Mouse (Mus musculus): ENCODE measurements at regions not wholly inside any gene's neighbourhood (a gene's known extent, or its start where the extent isn't known, plus 50 kb on each side); places are given as distances from the start of the nearest gene placed in this dataset.

DNA sequence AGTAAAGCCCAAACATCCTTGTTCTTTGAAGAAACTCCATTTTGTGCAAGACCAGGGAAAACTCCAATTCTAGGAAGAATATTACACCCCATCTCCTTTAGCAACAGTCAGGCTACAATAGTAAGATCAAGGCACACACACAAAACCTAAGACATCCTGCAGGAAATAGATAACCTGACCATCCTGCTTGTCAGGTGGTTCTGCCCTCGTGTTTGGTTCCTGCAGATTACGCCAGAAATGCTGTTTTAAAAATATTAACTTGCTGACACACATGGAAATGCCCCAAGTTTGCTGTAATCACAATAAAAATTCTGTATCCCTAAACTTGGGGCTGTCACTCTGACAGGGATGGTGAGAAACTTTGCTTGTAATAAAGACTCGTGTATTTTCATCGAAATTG lies 251.6 kb downstream of the Kcnj3 start:
- WGBS = 89% methylated on average over 4 of the region's 4 CpGs
- no peak overlapping the region for H3K4me3 ChIP-seq (ENCODE audit: low read depth, low read length)

DNA sequence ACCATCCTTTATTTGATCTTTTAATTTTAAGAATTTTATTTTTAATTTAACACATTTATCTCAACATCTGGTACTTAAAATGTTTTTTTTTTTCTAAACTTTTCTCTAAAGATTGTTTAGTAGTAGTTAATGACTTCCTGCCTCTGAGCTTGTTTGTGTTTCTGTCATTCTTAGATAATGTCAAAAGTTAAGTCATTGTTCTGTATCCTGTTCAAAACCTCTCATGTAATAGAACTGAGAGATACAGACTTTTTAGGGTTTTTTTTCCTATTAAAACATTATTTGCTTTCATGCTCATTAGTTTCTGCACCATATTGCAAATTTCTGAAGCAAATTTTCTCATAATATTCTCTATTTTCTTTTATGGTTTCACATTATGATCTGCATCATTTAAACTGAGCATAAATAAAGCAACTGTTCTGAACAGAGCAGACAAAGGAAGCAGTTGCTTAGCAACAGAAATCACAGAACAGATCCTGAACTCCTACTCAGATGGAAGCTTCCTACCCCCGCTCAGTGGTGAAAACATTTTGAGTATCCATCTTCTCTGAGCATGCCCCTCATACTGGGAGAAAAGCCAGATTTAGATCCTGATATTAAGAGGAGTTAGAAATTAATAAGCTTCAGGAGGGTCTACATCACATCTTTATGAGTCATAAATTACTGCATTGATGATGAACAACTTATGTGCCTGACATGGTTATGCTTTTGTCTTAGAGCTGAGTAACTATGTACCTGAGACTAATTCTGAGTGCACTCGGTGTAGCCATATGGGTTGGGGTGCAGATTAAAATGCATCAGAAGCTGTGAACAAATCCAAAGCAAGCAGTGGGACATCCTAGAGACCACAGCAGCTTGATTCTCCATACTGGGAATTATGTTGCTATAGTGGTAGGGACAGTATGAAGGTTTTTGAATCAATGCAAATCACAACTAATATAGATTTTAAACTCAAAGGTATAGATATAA lies 257.4 kb downstream of the Kcnj3 start:
- TF ChIP-seq CTCF (IDR thresholded peaks at IDR 0.05; ENCODE audit: low read depth) = no peak
- DNase-seq (peak; percentile 84), ATAC-seq (peak; percentile 99)
- Histone ChIP-seq H3K27ac (ENCODE audit: low read depth, low read length) (peak overlapping the region; percentile 52), H3K9me3 (ENCODE audit: low read length) (no peaks in the 10 kb centered on the region), H3K9ac (no peak overlapping the region), H3K4me1 (ENCODE audit: insufficient read depth) (peaks cover 6% of the 10 kb centered on the region), H3K4me2 (ENCODE audit: low read depth) (0 out of 2 replicates have a peak overlapping the region, but pooled peaks have one; percentile 21), H3K36me3 (ENCODE audit: insufficient read depth) (no peaks in the 10 kb centered on the region), H3K27me3 (ENCODE audit: insufficient read depth, low read length) (no peaks in the 10 kb centered on the region), H3K4me3 (ENCODE audit: low read depth, low read length) (no peak overlapping the region)
- 29% methylated on average over 2 of the region's 2 CpGs for WGBS

More for the DNA sequence above, 251.6 kb downstream of the Kcnj3 start:
- H3K9me3 ChIP-seq (ENCODE audit: low read length) = no peaks in the 10 kb centered on the region
- no peak overlapping the region for H3K9ac ChIP-seq
- H3K4me2 ChIP-seq (ENCODE audit: low read depth) = no peak overlapping the region
- H3K27me3 ChIP-seq (ENCODE audit: insufficient read depth, low read length) = no peaks in the 10 kb centered on the region
- ATAC-seq (no peak), DNase-seq (no peak)
- H3K4me1 ChIP-seq (ENCODE audit: insufficient read depth) = no peaks in the 10 kb centered on the region
- H3K36me3 ChIP-seq (ENCODE audit: insufficient read depth) = no peaks in the 10 kb centered on the region
- TF ChIP-seq CTCF (IDR thresholded peaks at IDR 0.05; ENCODE audit: low read depth) = no peak
- no peak overlapping the region for H3K27ac ChIP-seq (ENCODE audit: low read depth, low read length)

DNA sequence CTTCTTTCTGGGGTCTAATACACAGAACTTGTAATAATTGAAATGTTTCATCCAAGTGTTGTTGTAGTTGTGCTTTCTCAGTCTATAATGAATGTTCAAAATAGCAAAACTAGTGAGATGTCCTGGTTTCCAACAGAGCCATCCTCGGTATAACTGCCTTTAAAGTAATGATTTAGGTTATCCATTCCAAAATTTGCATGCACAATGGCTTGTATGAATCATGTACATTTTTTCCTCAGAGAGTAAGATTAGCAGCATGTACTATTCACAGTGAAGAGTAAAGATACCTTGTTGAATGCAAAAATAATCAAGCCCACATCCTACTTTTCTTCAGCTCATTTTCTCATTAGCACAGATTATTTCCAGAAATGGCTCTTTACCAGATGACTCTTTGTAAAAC lies 263.9 kb downstream of the Kcnj3 start:
- no peak for TF ChIP-seq CTCF (IDR thresholded peaks at IDR 0.05; ENCODE audit: low read depth)
- H3K9ac ChIP-seq = no peak overlapping the region
- ATAC-seq (no peak), DNase-seq (no peak)
- 95% methylated on average over 1 of the region's 1 CpGs for WGBS
- no peaks in the 10 kb centered on the region for H3K9me3 ChIP-seq (ENCODE audit: low read length)
- no peak overlapping the region for H3K4me3 ChIP-seq (ENCODE audit: low read depth, low read length)
- no peaks in the 10 kb centered on the region for H3K27me3 ChIP-seq (ENCODE audit: insufficient read depth, low read length)
- H3K4me1 ChIP-seq (ENCODE audit: insufficient read depth) = no peaks in the 10 kb centered on the region
- no peak overlapping the region for H3K27ac ChIP-seq (ENCODE audit: low read depth, low read length)
- no peak overlapping the region for H3K4me2 ChIP-seq (ENCODE audit: low read depth)
- no peaks in the 10 kb centered on the region for H3K36me3 ChIP-seq (ENCODE audit: insufficient read depth)
